Mouse (Mus musculus): ENCODE data around the gene Rfc1. TPM values are rescaled to one million over a fixed set of nuclear protein-coding genes. Genes with fewer than 3 reads are reported as not detected.

Rfc1 gene
- total and polyA plus RNA-seq, 3 experiments, result 8.4 to 38.2 (median 31.9) TPM

DNA sequence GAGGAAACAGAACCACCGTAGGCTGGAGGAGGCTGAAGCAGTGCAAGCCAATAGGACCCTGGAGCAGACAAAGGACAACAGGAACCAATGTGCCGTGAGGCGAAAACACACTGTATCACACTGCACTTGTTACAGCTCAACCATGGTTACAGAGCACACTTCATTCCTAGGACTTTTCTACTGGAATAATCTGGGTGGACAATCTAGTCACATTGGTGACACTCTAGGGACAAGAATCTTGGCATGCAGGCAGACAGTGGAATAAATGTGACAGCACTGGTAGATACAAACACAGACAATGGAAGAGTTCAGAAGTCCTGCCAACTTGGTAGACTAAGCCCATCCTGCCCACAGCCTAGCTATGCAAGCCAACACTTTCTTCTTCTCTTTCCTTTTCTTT lies 54.3 kb downstream of the Rfc1 start:
- no peaks in the 10 kb centered on the region for H3K79me2 ChIP-seq (replicated peaks; ENCODE audit: control insufficient read depth, insufficient read depth, low read length)
- no peak overlapping the region for H3K4me3 ChIP-seq
- intact Hi-C loops (cut with DNase I), result no loop called here
- H3K27ac ChIP-seq, result no peak overlapping the region
- H3K4me1 ChIP-seq (ENCODE audit: control insufficient read depth, insufficient read depth, low read length), result no peaks in the 10 kb centered on the region
- no peak for DNase-seq
- H3K36me3 ChIP-seq (ENCODE audit: control insufficient read depth, insufficient read depth, low read length), result no peaks in the 10 kb centered on the region; the same call in 1 of the 2 replicates
- WGBS, result 92% methylated on average over 3 of the region's 3 CpGs
- TF ChIP-seq EP300 (IDR thresholded peaks at IDR 0.05; ENCODE audit: insufficient read depth, low read depth, low read length) (no peak), POLR2A (IDR thresholded peaks at IDR 0.05; ENCODE audit: insufficient read depth, low read depth, low read length) (no peak), CTCF (IDR thresholded peaks at IDR 0.05) (no peak)
- H3K9ac ChIP-seq (ENCODE audit: low read depth, low read length), result no peak overlapping the region
- H3K27me3 ChIP-seq (ENCODE audit: control insufficient read depth, insufficient read depth, low read length), result no peaks in the 10 kb centered on the region

DNA sequence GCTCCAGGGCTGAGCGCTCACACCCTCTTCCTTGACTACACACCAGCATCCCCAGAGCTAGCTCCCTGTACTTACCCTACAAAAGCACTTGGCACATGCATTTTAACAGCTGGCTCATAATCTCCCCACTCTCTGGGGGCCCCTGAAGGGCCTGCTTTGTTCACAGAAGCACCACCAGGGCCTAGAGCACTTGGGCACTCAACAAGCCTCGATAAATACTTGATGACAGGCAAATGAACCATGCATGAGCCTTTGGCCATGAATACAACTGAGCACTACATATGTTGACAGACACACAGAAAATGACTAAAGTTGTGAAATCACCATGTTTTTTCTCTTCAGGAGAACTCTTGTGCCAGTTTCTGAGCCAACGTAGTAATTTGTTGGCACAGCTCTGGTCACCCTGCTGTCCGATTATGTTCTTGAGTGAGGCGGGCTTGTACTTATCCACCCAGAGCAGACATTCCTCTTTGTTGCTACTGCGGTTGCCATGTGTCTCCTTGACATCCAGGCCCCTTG lies 56.3 kb downstream of the Rfc1 start:
- Histone ChIP-seq H3K4me1 (ENCODE audit: control insufficient read depth, insufficient read depth, low read length) (no peaks in the 10 kb centered on the region), H3K27me3 (ENCODE audit: control insufficient read depth, insufficient read depth, low read length) (no peaks in the 10 kb centered on the region), H3K79me2 (replicated peaks; ENCODE audit: control insufficient read depth, insufficient read depth, low read length) (no peaks in the 10 kb centered on the region), H3K9ac (ENCODE audit: low read depth, low read length) (no peak overlapping the region), H3K4me3 (no peak overlapping the region), H3K36me3 (ENCODE audit: control insufficient read depth, insufficient read depth, low read length) (no peaks in the 10 kb centered on the region; the same call in 1 of the 2 replicates), H3K27ac (no peak overlapping the region)
- intact Hi-C loops (cut with DNase I), result no loop called here
- WGBS, result 78% methylated on average over 6 of the region's 6 CpGs
- no peak for TF ChIP-seq EP300 (IDR thresholded peaks at IDR 0.05; ENCODE audit: insufficient read depth, low read depth, low read length)
- TF ChIP-seq CTCF (IDR thresholded peaks at IDR 0.05), result no peak
- no peak for TF ChIP-seq POLR2A (IDR thresholded peaks at IDR 0.05; ENCODE audit: insufficient read depth, low read depth, low read length)
- no peak for DNase-seq

DNA sequence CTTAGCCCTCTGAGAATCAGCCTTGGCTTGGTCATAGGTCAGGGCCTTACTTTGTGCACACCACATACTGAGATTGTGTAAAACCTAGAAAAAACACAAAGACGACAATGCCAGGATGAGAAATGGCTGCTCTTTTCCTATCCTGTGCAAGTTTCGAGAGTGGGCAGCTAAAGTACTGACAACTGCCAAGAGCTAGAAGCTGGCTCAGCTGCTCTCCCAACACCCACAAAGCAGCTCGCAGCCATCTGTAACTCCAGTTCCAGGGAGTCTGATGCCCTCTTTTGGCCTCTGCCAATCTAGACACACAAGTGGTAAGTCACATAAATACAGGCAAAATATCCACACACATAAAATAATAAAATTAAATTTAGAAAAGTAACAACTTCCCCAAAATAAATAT lies 61.5 kb downstream of the Rfc1 start:
- no peak overlapping the region for H3K4me3 ChIP-seq
- H3K36me3 ChIP-seq (ENCODE audit: control insufficient read depth, insufficient read depth, low read length), result no peaks in the 10 kb centered on the region; the same call in 1 of the 2 replicates
- 62% methylated on average over 3 of the region's 3 CpGs for whole genome bisulfite sequencing
- intact Hi-C loops (cut with DNase I), result no loop called here
- H3K27ac ChIP-seq, result no peak overlapping the region
- no peaks in the 10 kb centered on the region for H3K27me3 ChIP-seq (ENCODE audit: control insufficient read depth, insufficient read depth, low read length)
- H3K4me1 ChIP-seq (ENCODE audit: control insufficient read depth, insufficient read depth, low read length), result no peaks in the 10 kb centered on the region
- TF ChIP-seq CTCF (IDR thresholded peaks at IDR 0.05) (no peak), EP300 (IDR thresholded peaks at IDR 0.05; ENCODE audit: insufficient read depth, low read depth, low read length) (no peak), POLR2A (IDR thresholded peaks at IDR 0.05; ENCODE audit: insufficient read depth, low read depth, low read length) (no peak)
- no peak for DNase-seq
- H3K79me2 ChIP-seq (replicated peaks; ENCODE audit: control insufficient read depth, insufficient read depth, low read length), result no peaks in the 10 kb centered on the region
- H3K9ac ChIP-seq (ENCODE audit: low read depth, low read length), result no peak overlapping the region

DNA sequence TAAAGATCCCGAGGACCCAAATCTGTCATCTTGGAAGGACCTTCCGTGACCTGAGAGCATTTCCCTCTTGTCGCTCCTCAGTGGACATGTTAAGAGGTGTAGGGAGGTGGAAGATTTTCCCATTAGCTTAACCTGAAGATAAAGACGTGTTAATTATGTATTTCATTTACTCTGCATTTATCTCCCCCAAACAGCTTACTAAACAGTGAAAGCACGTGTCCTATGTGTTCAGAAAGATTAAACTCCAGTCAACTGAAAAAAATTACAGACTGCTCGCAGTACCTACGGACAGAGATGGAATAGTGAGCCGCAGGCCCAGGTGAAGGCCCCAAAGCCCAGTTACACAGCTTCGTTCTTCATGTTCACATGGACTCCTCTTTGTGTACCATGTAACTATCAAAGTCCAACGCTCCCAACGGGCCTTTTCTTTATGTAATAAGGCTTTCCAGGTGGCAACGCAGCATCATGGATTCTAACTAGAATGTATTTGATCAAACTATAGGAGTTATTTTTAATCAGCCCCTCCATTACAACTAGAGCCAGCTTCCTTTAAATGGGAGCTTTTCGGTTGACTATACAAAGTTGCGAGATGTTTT lies 77.5 kb downstream of the Rfc1 start:
- no peaks in the 10 kb centered on the region for H3K36me3 ChIP-seq (ENCODE audit: control insufficient read depth, insufficient read depth, low read length)
- TF ChIP-seq EP300 (IDR thresholded peaks at IDR 0.05; ENCODE audit: insufficient read depth, low read depth, low read length) (no peak), POLR2A (IDR thresholded peaks at IDR 0.05; ENCODE audit: insufficient read depth, low read depth, low read length) (no peak), CTCF (IDR thresholded peaks at IDR 0.05) (no peak)

DNA sequence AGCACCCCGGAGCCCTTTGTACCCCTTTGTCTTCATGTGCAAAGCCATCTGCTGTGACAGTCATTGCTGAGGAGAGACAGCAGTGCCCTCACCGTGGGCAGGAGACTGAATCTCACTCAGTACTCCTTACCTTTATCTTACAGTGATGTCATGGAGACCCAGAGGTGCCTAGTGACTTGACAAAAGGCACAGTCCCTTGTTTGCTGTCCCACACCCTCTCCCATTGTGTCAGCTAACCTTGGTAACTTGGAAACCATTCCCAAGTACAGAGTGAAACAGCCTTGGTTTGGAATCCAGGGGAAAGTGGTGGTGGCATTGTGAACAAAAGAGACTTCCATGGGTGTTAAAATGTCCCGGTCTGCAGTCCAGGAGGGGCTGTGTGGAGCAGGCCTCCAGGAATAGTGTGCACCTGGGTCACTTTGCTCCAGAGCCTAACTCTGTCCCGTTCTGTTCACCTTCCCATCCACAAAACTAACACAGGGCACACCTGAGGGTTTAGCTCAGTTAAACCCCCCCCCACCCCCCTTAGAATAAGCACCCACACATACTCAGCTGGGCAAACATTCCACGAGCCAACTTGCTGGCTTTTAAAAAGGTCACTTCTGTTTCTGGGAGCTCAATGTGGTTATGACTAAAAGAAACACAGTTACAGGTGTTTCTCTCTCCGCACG lies 85.2 kb downstream of the Rfc1 start:
- no peaks in the 10 kb centered on the region for H3K79me2 ChIP-seq (replicated peaks; ENCODE audit: control insufficient read depth, insufficient read depth, low read length)
- no peaks in the 10 kb centered on the region for H3K27me3 ChIP-seq (ENCODE audit: control insufficient read depth, insufficient read depth, low read length)
- no peak overlapping the region for H3K9ac ChIP-seq (ENCODE audit: low read depth, low read length)
- H3K4me1 ChIP-seq (ENCODE audit: control insufficient read depth, insufficient read depth, low read length), result no peaks in the 10 kb centered on the region
- 76% methylated on average over 7 of the region's 7 CpGs for WGBS
- DNase-seq, result no peak
- H3K4me3 ChIP-seq, result no peak overlapping the region
- intact Hi-C loops (cut with DNase I), result no loop called here
- H3K27ac ChIP-seq, result no peak overlapping the region
- TF ChIP-seq CTCF (IDR thresholded peaks at IDR 0.05), result no peak
- TF ChIP-seq POLR2A (IDR thresholded peaks at IDR 0.05; ENCODE audit: insufficient read depth, low read depth, low read length), result no peak
- no peak for TF ChIP-seq EP300 (IDR thresholded peaks at IDR 0.05; ENCODE audit: insufficient read depth, low read depth, low read length)
- H3K36me3 ChIP-seq (ENCODE audit: control insufficient read depth, insufficient read depth, low read length), result no peaks in the 10 kb centered on the region

More for the DNA sequence above, 77.5 kb downstream of the Rfc1 start:
- no peaks in the 10 kb centered on the region for H3K4me1 ChIP-seq (ENCODE audit: control insufficient read depth, insufficient read depth, low read length)
- intact Hi-C loops (cut with DNase I), result no loop called here
- H3K27ac ChIP-seq, result no peak overlapping the region
- no peak overlapping the region for H3K4me3 ChIP-seq
- WGBS, result 90% methylated on average over 14 of the region's 14 CpGs
- H3K27me3 ChIP-seq (ENCODE audit: control insufficient read depth, insufficient read depth, low read length), result no peaks in the 10 kb centered on the region
- no peak for DNase-seq
- no peaks in the 10 kb centered on the region for H3K79me2 ChIP-seq (replicated peaks; ENCODE audit: control insufficient read depth, insufficient read depth, low read length)
- H3K9ac ChIP-seq (ENCODE audit: low read depth, low read length), result no peak overlapping the region

DNA sequence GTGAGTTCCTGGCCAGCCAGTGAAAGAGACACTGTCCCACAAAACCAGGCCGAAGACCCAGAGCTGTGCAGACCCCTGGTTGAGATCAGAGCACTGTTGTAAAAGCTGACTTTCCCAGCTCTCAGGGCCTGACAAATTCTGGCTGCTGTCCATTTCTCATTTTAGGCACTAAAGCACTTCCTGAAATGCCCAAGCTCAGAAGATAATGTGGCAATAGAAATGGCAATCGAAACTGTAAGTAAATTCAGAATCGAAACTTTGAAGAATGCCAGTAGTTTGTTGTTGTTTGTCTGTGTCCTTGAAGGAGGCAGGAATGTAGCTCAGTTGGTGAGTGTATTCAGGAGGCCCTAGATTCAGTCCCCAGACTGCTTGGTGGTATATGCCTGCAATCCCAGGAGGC lies 88.2 kb downstream of the Rfc1 start:
- 54% methylated on average over 3 of the region's 3 CpGs for WGBS
- TF ChIP-seq EP300 (IDR thresholded peaks at IDR 0.05; ENCODE audit: insufficient read depth, low read depth, low read length) (no peak), POLR2A (IDR thresholded peaks at IDR 0.05; ENCODE audit: insufficient read depth, low read depth, low read length) (no peak), CTCF (IDR thresholded peaks at IDR 0.05) (no peak)
- intact Hi-C loops (cut with DNase I), result no loop called here
- Histone ChIP-seq H3K36me3 (ENCODE audit: control insufficient read depth, insufficient read depth, low read length) (no peaks in the 10 kb centered on the region), H3K79me2 (replicated peaks; ENCODE audit: control insufficient read depth, insufficient read depth, low read length) (no peaks in the 10 kb centered on the region), H3K4me3 (no peak overlapping the region), H3K9ac (ENCODE audit: low read depth, low read length) (no peak overlapping the region), H3K27me3 (ENCODE audit: control insufficient read depth, insufficient read depth, low read length) (no peaks in the 10 kb centered on the region), H3K27ac (no peak overlapping the region), H3K4me1 (ENCODE audit: control insufficient read depth, insufficient read depth, low read length) (no peaks in the 10 kb centered on the region)
- no peak for DNase-seq

Data from heart, adult 2 months (tissue).